Comparison of ENCODE assay signal across 8 mouse cellular contexts in genomic region chr2:151542323-151543062, GRCm38 (mm10). TPM values are rescaled to one million over a fixed set of nuclear protein-coding genes. Genes with fewer than 3 reads are reported as not detected.
DNase-seq lines count a peak whose midpoint lies in the region; ATAC-seq lines count a peak whose summit lies in the region.

Fkbp1a (plus strand) TSS chr2:151542483.

- H3K4me2 ChIP-seq in hindbrain, embryonic 13.5 days, result peak within 1 kb of the TSS; percentile 82

- H3K4me3 ChIP-seq in hindbrain, embryonic 13.5 days, result peak within 1 kb of the TSS; percentile 97

- WGBS in hindbrain, embryonic 13.5 days, result under 1% methylated on average over 73 of the region's 93 CpGs

- H3K36me3 ChIP-seq in hindbrain, embryonic 13.5 days, result peaks cover 30% of the 10 kb centered on the region

- H3K9ac ChIP-seq in hindbrain, embryonic 13.5 days, result peak within 1 kb of the TSS; percentile 98

- no peaks in the 10 kb centered on the region for H3K27me3 ChIP-seq in hindbrain, embryonic 13.5 days

- peaks cover 47% of the 10 kb centered on the region for H3K4me1 ChIP-seq in hindbrain, embryonic 13.5 days (replicated peaks)

- peak within 1 kb of the TSS; percentile 93 for H3K27ac ChIP-seq in hindbrain, embryonic 13.5 days

- no peaks in the 10 kb centered on the region for H3K9me3 ChIP-seq in hindbrain, embryonic 13.5 days

- peak; percentile 97 for DNase-seq in MN1 (ENCODE audit: low spot score)
- peak; percentile 98 for DNase-seq in cerebellum, adult 8-10 months
- peak; percentile 92 to 94 for DNase-seq in frontal cortex, postnatal 14 days (ENCODE audit: low spot score in 2 of 2)
- peak; percentile 94 to 95 for DNase-seq in layer of hippocampus, postnatal 25 days (ENCODE audit: extremely low spot score in 1 of 2, low spot score in 1 of 2)
- peak; percentile 98 for DNase-seq in lung, postnatal 25 days (ENCODE audit: low spot score)
- DNase-seq in retina, embryonic 14.5 days (ENCODE audit: low spot score), result peak; percentile 96
- DNase-seq in thymus, postnatal 4 days, result peak; percentile 95

- ATAC-seq in hindbrain, embryonic 13.5 days (ENCODE audit: low FRiP score), result peak; percentile 96

RNA-seq across cellular contexts. Expression of gene Fkbp1a, which starts in this region (rescaled TPM):
- 587 and 616 TPM in 2 replicates for polyA plus RNA-seq in hindbrain, embryonic 13.5 days (2015; fragmentation: Nextera tagmentation; extraction: Ambion mirVana)
- 100 to 1,000 TPM; 877 to 984 TPM for total RNA-seq in layer of hippocampus, postnatal 25 days (2021)

Comparison
In these comparisons a context has a peak if more than half of its experiments do, and no peak if none do; other contexts are left out.
1. Peak in every context shown above with its lines: DNase-seq, ATAC-seq, H3K4me3 ChIP-seq and H3K27ac ChIP-seq.